Comparison of ENCODE assay signal across 30 mouse cellular contexts in the genomic region with DNA sequence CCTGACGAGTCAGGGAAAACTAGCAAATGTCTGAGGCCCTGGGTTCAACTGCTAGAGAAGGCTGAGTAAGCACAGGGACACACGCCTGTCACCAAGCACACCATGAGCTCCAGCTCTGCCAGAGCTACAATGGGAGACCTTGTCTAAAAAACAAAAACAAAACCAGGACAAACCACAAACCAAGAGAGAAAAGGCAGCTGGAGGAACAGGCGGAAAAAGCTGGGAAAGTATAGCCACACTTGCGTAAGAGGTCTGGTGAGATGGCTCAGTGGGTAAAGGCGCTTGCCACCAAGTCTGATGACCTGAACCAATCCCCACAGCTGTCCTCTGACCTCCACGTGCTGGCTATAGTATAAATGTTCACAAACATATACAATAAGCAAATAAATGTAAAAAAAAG. TPM values are rescaled to one million over a fixed set of nuclear protein-coding genes. Genes with fewer than 3 reads are reported as not detected.
DNase-seq lines count a peak whose midpoint lies in the region; ATAC-seq and TF ChIP-seq lines count a peak whose summit lies in the region.
"Had no signal": no experiment of that assay in that cellular context is flagged by ENCODE, and none has a peak within 500 bp of the region (broad histone marks: within the 10 kb centered on the region; RNA-seq: fewer than 3 reads in every experiment).

No protein-coding gene starts in this region.

- peaks cover 98% of the 10 kb centered on the region for H3K36me3 ChIP-seq in heart, embryonic 13.5 days
- peaks cover 56% of the 10 kb centered on the region for H3K36me3 ChIP-seq in ES-E14 (ENCODE audit: control insufficient read depth, insufficient read depth, low read length, poor library complexity, severe bottlenecking)
- H3K36me3 ChIP-seq in myocyte (ENCODE audit: control insufficient read depth, insufficient read depth) = peaks cover 61% of the 10 kb centered on the region

- no peak overlapping the region for H3K9ac ChIP-seq in heart, embryonic 13.5 days
- H3K9ac ChIP-seq in ES-E14 (ENCODE audit: insufficient read depth, low read depth, low read length, poor library complexity, severe bottlenecking) = no peak overlapping the region
- H3K9ac ChIP-seq: forebrain, embryonic 12.5 days; hindbrain, embryonic 15.5 days; limb, embryonic 15.5 days; liver, embryonic 14.5 days; neural tube, embryonic 12.5 days had no signal

- no peak overlapping the region for H3K4me3 ChIP-seq in heart, embryonic 13.5 days
- no peak overlapping the region for H3K4me3 ChIP-seq in ES-E14 (ENCODE audit: insufficient read depth in 1 of 2, low read depth in 1 of 2, low read length in 2 of 2, poor library complexity in 1 of 2, severe bottlenecking in 1 of 2)
- no peak overlapping the region for H3K4me3 ChIP-seq in myocyte
- H3K4me3 ChIP-seq: forebrain, embryonic 12.5 days; hindbrain, embryonic 15.5 days; layer of hippocampus, adult 2 months; limb, embryonic 10.5 days; limb, embryonic 15.5 days; neural tube, embryonic 12.5 days had no signal

- no peak for TF ChIP-seq POLR2A in myocyte (IDR thresholded peaks at IDR 0.05; ENCODE audit: insufficient read length, low read depth)

- H3K4me1 ChIP-seq in heart, embryonic 13.5 days = peaks cover 4% of the 10 kb centered on the region; the same call in 1 of the 2 replicates
- H3K4me1 ChIP-seq in ES-E14 (ENCODE audit: control insufficient read depth in 2 of 2, insufficient read depth in 2 of 2, low read length in 2 of 2, poor library complexity in 1 of 2) = no peaks in the 10 kb centered on the region
- H3K4me1 ChIP-seq: forebrain, embryonic 12.5 days; hindbrain, embryonic 15.5 days; limb, embryonic 10.5 days; limb, embryonic 15.5 days; neural tube, embryonic 12.5 days had no signal

- in situ Hi-C loops in ES-E14 (cut with MboI; ENCODE audit: low sequenced_read_pairs in 2 of 2, unreplicated experiment in 2 of 2) = no loop called here

- 0 out of 2 replicates have a peak overlapping the region, but pooled peaks have one; percentile 1 for H3K27ac ChIP-seq in heart, embryonic 13.5 days (replicated peaks)
- 0 out of 2 replicates have a peak overlapping the region, but pooled peaks have one; percentile 37 for H3K27ac ChIP-seq in ES-E14 (ENCODE audit: insufficient read depth, low read depth, low read length, poor library complexity, severe bottlenecking)
- H3K27ac ChIP-seq: forebrain, embryonic 12.5 days; hindbrain, embryonic 15.5 days; layer of hippocampus, adult 2 months; limb, embryonic 10.5 days; limb, embryonic 15.5 days; liver, embryonic 14.5 days; neural tube, embryonic 12.5 days had no signal

- 89% methylated on average over 6 of the region's 6 CpGs for WGBS in heart, embryonic 13.5 days

- H3K9me3 ChIP-seq in heart, embryonic 13.5 days = no peaks in the 10 kb centered on the region
- H3K9me3 ChIP-seq in ES-E14 (ENCODE audit: control insufficient read depth, insufficient read depth, low read depth, low read length) = no peaks in the 10 kb centered on the region
- H3K9me3 ChIP-seq: forebrain, embryonic 12.5 days; hindbrain, embryonic 15.5 days; limb, embryonic 10.5 days; limb, embryonic 15.5 days; neural tube, embryonic 12.5 days had no signal

- H3K79me2 ChIP-seq in myocyte (ENCODE audit: control insufficient read depth, insufficient read depth) = no peaks in the 10 kb centered on the region

- no peak for ATAC-seq in heart, embryonic 13.5 days (ENCODE audit: extremely low read depth, insufficient number of reproducible peaks, low FRiP score, low TSS enrichment)
- ATAC-seq: activated CD4-positive, CD25-positive, alpha-beta regulatory T cell, adult 4 months; CD4-positive, CD25-positive, alpha-beta regulatory T cell, adult 4 months; inflammation-experienced regulatory T-cells, adult 6 months; midbrain, embryonic 16.5 days had no signal

- peak; percentile 10 for DNase-seq in adrenal gland, postnatal 14 days
- DNase-seq in adrenal gland, adult 8-10 months = no peak
- no peak for DNase-seq in heart, postnatal 14 days
- DNase-seq in ES-E14 (ENCODE audit: low read depth, low spot score) = no peak
- DNase-seq in kidney, postnatal 10 days = no peak
- no peak for DNase-seq in urinary bladder, adult 2 months (ENCODE audit: low spot score)
- DNase-seq: cerebellum, adult 11-12 months; cerebellum, adult 9-11 months; gastrocnemius, postnatal 25 days; kidney, adult 11 months; kidney, postnatal 25 days; lung, adult 2 months; lung, postnatal 10 days; spleen, adult 18-20 months; thymus, postnatal 4 days had no signal

- H3K27me3 ChIP-seq in heart, embryonic 13.5 days (replicated peaks) = no peaks in the 10 kb centered on the region
- H3K27me3 ChIP-seq in myocyte (ENCODE audit: control insufficient read depth, insufficient read depth, insufficient read length) = no peaks in the 10 kb centered on the region
- H3K27me3 ChIP-seq: forebrain, embryonic 12.5 days; hindbrain, embryonic 15.5 days; limb, embryonic 15.5 days; neural tube, embryonic 12.5 days had no signal

- H3ac ChIP-seq in myocyte (ENCODE audit: control insufficient read depth, insufficient read length) = no peak overlapping the region

- intact Hi-C loops in heart, postnatal 14 days (cut with DNase I) = no loop called here

- no peak overlapping the region for H3K4me2 ChIP-seq in heart, embryonic 13.5 days
- H3K4me2 ChIP-seq in myocyte (ENCODE audit: low read depth) = peak overlapping the region; percentile 12
- H3K4me2 ChIP-seq: forebrain, embryonic 12.5 days; hindbrain, embryonic 15.5 days; limb, embryonic 15.5 days; neural tube, embryonic 12.5 days had no signal

TF ChIP-seq in ES-E14, 5 proteins besides CTCF, POLR2A, EP300 and RAD21:
- TF ChIP-seq CHD2 (IDR thresholded peaks at IDR 0.05; ENCODE audit: low read depth, low read length) = no peak
- TF ChIP-seq ZC3H11A (IDR thresholded peaks at IDR 0.05; ENCODE audit: borderline replicate concordance, low read depth, low read length) = no peak
- no peak for TF ChIP-seq HCFC1 (IDR thresholded peaks at IDR 0.05; ENCODE audit: borderline replicate concordance, insufficient read depth, low read length)
- no peak for TF ChIP-seq MAFK (IDR thresholded peaks at IDR 0.05; ENCODE audit: insufficient read depth, low read depth, low read length)
- TF ChIP-seq ZNF384 (IDR thresholded peaks at IDR 0.05; ENCODE audit: low read depth, low read length) = no peak

TF ChIP-seq in myocyte, 11 proteins besides CTCF, POLR2A, EP300 and RAD21:
- TF ChIP-seq MYOG (IDR thresholded peaks at IDR 0.05; ENCODE audit: control insufficient read depth in 1 of 3, insufficient read depth in 1 of 3, insufficient read length in 2 of 3, low read depth in 2 of 3) = peak in 1 of 3 experiments; percentile 34
- TF ChIP-seq MYOD1 (IDR thresholded peaks at IDR 0.05; ENCODE audit: control insufficient read depth in 1 of 3, insufficient read length in 2 of 3, low read depth in 2 of 3) = no peak
- TF ChIP-seq CEBPB (IDR thresholded peaks at IDR 0.05; ENCODE audit: insufficient read depth, poor library complexity, severe bottlenecking) = peak; percentile 65; the same call in 1 of the 2 replicates

RNA-seq across cellular contexts. Expression of a gene that starts 23.7 kb away (rescaled TPM):
- 218 and 243 TPM in 2 replicates for total RNA-seq in adrenal gland, postnatal 14 days (2021)
- total RNA-seq in adrenal gland, adult 8-10 months (2022) = 100 to 1,000 TPM; 219 to 265 (median 258) TPM
- polyA plus RNA-seq in heart, embryonic 13.5 days (2015; fragmentation: Nextera tagmentation; extraction: Ambion mirVana) = 198 and 214 TPM in 2 replicates
- total RNA-seq in heart, postnatal 14 days (2021) = 100 to 1,000 TPM; 118 to 132 TPM
- total RNA-seq in ES-E14 (2012; rRNA removed) = 258 and 291 TPM in 2 replicates
- 338 TPM for polyA plus RNA-seq in myocyte (2012; fragmentation: generic; extraction: Trizol)
- polyA plus RNA-seq in urinary bladder, adult 2 months (2012; rRNA removed) = 172 and 195 TPM in 2 replicates

RNA-seq across cellular contexts. Expression of a gene that starts 40.6 kb away (rescaled TPM):
- 42.9 and 43.8 TPM in 2 replicates for total RNA-seq in adrenal gland, postnatal 14 days (2021)
- total RNA-seq in adrenal gland, adult 8-10 months (2022) = 10 to 100 TPM; 47.4 to 69.4 (median 54.9) TPM
- 16.4 and 17.5 TPM in 2 replicates for polyA plus RNA-seq in heart, embryonic 13.5 days (2015; fragmentation: Nextera tagmentation; extraction: Ambion mirVana)
- total RNA-seq in heart, postnatal 14 days (2021) = 10 to 100 TPM; 18.3 to 19.2 TPM
- total RNA-seq in ES-E14 (2012; rRNA removed) = 23.2 and 30.7 TPM in 2 replicates
- 27.3 TPM for polyA plus RNA-seq in myocyte (2012; fragmentation: generic; extraction: Trizol)
- polyA plus RNA-seq in urinary bladder, adult 2 months (2012; rRNA removed) = 27.2 and 28.2 TPM in 2 replicates

RNA-seq across cellular contexts. Expression of a gene that starts 44.7 kb away (rescaled TPM):
- 56.6 and 62.8 TPM in 2 replicates for total RNA-seq in adrenal gland, postnatal 14 days (2021)
- 10 to 100 TPM; 54.8 to 72.9 (median 63.4) TPM for total RNA-seq in adrenal gland, adult 8-10 months (2022)
- 98.9 and 100.0 TPM in 2 replicates for polyA plus RNA-seq in heart, embryonic 13.5 days (2015; fragmentation: Nextera tagmentation; extraction: Ambion mirVana)
- 10 to 100 TPM; 32.4 to 32.5 TPM for total RNA-seq in heart, postnatal 14 days (2021)
- 34.4 and 35.7 TPM in 2 replicates for total RNA-seq in ES-E14 (2012; rRNA removed)
- 85.6 TPM for polyA plus RNA-seq in myocyte (2012; fragmentation: generic; extraction: Trizol)
- 70.9 and 76.2 TPM in 2 replicates for polyA plus RNA-seq in urinary bladder, adult 2 months (2012; rRNA removed)

RNA-seq across cellular contexts. Expression of a gene that starts 50.8 kb away (rescaled TPM):
- 30.9 and 33.2 TPM in 2 replicates for total RNA-seq in adrenal gland, postnatal 14 days (2021)
- 10 to 100 TPM; 33.8 to 57.6 (median 46.8) TPM for total RNA-seq in adrenal gland, adult 8-10 months (2022)
- 14.3 and 17.4 TPM in 2 replicates for polyA plus RNA-seq in heart, embryonic 13.5 days (2015; fragmentation: Nextera tagmentation; extraction: Ambion mirVana)
- 10 to 100 TPM; 15.4 to 16.8 TPM for total RNA-seq in heart, postnatal 14 days (2021)
- total RNA-seq in ES-E14 (2012; rRNA removed) = 19.8 and 20.6 TPM in 2 replicates
- polyA plus RNA-seq in myocyte (2012; fragmentation: generic; extraction: Trizol) = 11.5 TPM
- 14.0 and 17.6 TPM in 2 replicates for polyA plus RNA-seq in urinary bladder, adult 2 months (2012; rRNA removed)

RNA-seq across cellular contexts. Expression of a gene that starts 58.2 kb away (rescaled TPM):
- total RNA-seq in adrenal gland, postnatal 14 days (2021) = 1.4 TPM in 1 of 2 replicates, not detected in the other
- 1 to 10 TPM in 1 of 4 experiments, under 1 TPM in 1, not detected in 2; 0.56 to 1.5 TPM for total RNA-seq in adrenal gland, adult 8-10 months (2022)
- polyA plus RNA-seq in heart, embryonic 13.5 days (2015; fragmentation: Nextera tagmentation; extraction: Ambion mirVana) = 0.82 and 1.4 TPM in 2 replicates
- 10 to 100 TPM; 10.6 to 11.1 TPM for total RNA-seq in heart, postnatal 14 days (2021)
- 0.36 TPM in 1 of 2 replicates, not detected in the other for total RNA-seq in ES-E14 (2012; rRNA removed)
- polyA plus RNA-seq in myocyte (2012; fragmentation: generic; extraction: Trizol) = 2.5 TPM
- polyA plus RNA-seq in urinary bladder, adult 2 months (2012; rRNA removed) = 1.2 and 1.5 TPM in 2 replicates
- total RNA-seq: common myeloid progenitor, adult 5-6 weeks; hematopoietic stem cell, adult 5-6 weeks had no signal
